Mouse (Mus musculus): ENCODE measurements around the gene Ankrd2. TPM values are rescaled to one million over a fixed set of nuclear protein-coding genes. Genes with fewer than 3 reads are reported as not detected.

Gene Ankrd2
- polyA plus RNA-seq (2012; rRNA removed), result 0.62 and 0.63 TPM in 2 replicates

- H3K27me3 ChIP-seq (ENCODE audit: control insufficient read depth, insufficient read depth, low read length), result no peaks in the 10 kb centered on the region
- TF ChIP-seq CTCF (IDR thresholded peaks at IDR 0.05; ENCODE audit: control insufficient read depth, insufficient read depth, insufficient replicate concordance, low read depth, low read length) (peak; percentile 54; the same call in 1 of the 2 replicates), POLR2A (IDR thresholded peaks at IDR 0.05; ENCODE audit: control insufficient read depth, low read depth, low read length) (no peak)
- no peak within 1 kb of the TSS for H3K27ac ChIP-seq (ENCODE audit: control insufficient read depth, insufficient read depth, low read depth, low read length)
- no peak within 1 kb of the TSS for H3K4me3 ChIP-seq (ENCODE audit: control insufficient read depth, low read depth, low read length)
- peaks cover 3% of the 10 kb centered on the region; the same call in 1 of the 2 replicates for H3K4me1 ChIP-seq (ENCODE audit: control insufficient read depth, insufficient read depth, low read length)
- H3K36me3 ChIP-seq (ENCODE audit: control insufficient read depth, insufficient read depth, low read length), result no peaks in the 10 kb centered on the region; the same call in none of the 2 replicates
Measured at GRCm38 (mm10) chr19:42035456-42036248, at the start of gene Ankrd2. Gene Ankrd2 (plus strand): TSS chr19:42036000.

GRCm38 (mm10) chr19:41987206-41987605 lies 48.6 kb upstream of the Ankrd2 start:
- Histone ChIP-seq H3K36me3 (ENCODE audit: control insufficient read depth, insufficient read depth, low read length) (peaks cover 1% of the 10 kb centered on the region; the same call in 1 of the 2 replicates), H3K27ac (ENCODE audit: control insufficient read depth, insufficient read depth, low read depth, low read length) (no peak overlapping the region), H3K4me1 (ENCODE audit: control insufficient read depth, insufficient read depth, low read length) (peaks cover 3% of the 10 kb centered on the region), H3K27me3 (ENCODE audit: control insufficient read depth, insufficient read depth, low read length) (no peaks in the 10 kb centered on the region), H3K4me3 (ENCODE audit: control insufficient read depth, low read depth, low read length) (no peak overlapping the region)
- TF ChIP-seq POLR2A (IDR thresholded peaks at IDR 0.05; ENCODE audit: control insufficient read depth, low read depth, low read length) (no peak), CTCF (IDR thresholded peaks at IDR 0.05; ENCODE audit: control insufficient read depth, insufficient read depth, insufficient replicate concordance, low read depth, low read length) (no peak)

- H3K4me3 ChIP-seq (ENCODE audit: control insufficient read depth, low read depth, low read length), result no peak overlapping the region
- no peak overlapping the region for H3K27ac ChIP-seq (ENCODE audit: control insufficient read depth, insufficient read depth, low read depth, low read length)
- peaks cover 1% of the 10 kb centered on the region; the same call in 1 of the 2 replicates for H3K36me3 ChIP-seq (ENCODE audit: control insufficient read depth, insufficient read depth, low read length)
- no peaks in the 10 kb centered on the region for H3K4me1 ChIP-seq (ENCODE audit: control insufficient read depth, insufficient read depth, low read length)
- TF ChIP-seq POLR2A (IDR thresholded peaks at IDR 0.05; ENCODE audit: control insufficient read depth, low read depth, low read length) (no peak), CTCF (IDR thresholded peaks at IDR 0.05; ENCODE audit: control insufficient read depth, insufficient read depth, insufficient replicate concordance, low read depth, low read length) (no peak)
- no peaks in the 10 kb centered on the region for H3K27me3 ChIP-seq (ENCODE audit: control insufficient read depth, insufficient read depth, low read length)
Measured at GRCm38 (mm10) chr19:41989810-41990209, 46.0 kb upstream of the Ankrd2 start.

- Histone ChIP-seq H3K4me1 (ENCODE audit: control insufficient read depth, insufficient read depth, low read length) (no peaks in the 10 kb centered on the region), H3K27ac (ENCODE audit: control insufficient read depth, insufficient read depth, low read depth, low read length) (no peak overlapping the region), H3K36me3 (ENCODE audit: control insufficient read depth, insufficient read depth, low read length) (peaks cover 1% of the 10 kb centered on the region; the same call in 1 of the 2 replicates), H3K27me3 (ENCODE audit: control insufficient read depth, insufficient read depth, low read length) (no peaks in the 10 kb centered on the region), H3K4me3 (ENCODE audit: control insufficient read depth, low read depth, low read length) (no peak overlapping the region)
- TF ChIP-seq POLR2A (IDR thresholded peaks at IDR 0.05; ENCODE audit: control insufficient read depth, low read depth, low read length), result no peak
- TF ChIP-seq CTCF (IDR thresholded peaks at IDR 0.05; ENCODE audit: control insufficient read depth, insufficient read depth, insufficient replicate concordance, low read depth, low read length), result no peak
Measured at GRCm38 (mm10) chr19:41991926-41992477, 43.8 kb upstream of the Ankrd2 start.

GRCm38 (mm10) chr19:41992971-41993370 lies 42.8 kb upstream of the Ankrd2 start:
- Histone ChIP-seq H3K4me3 (ENCODE audit: control insufficient read depth, low read depth, low read length) (no peak overlapping the region), H3K36me3 (ENCODE audit: control insufficient read depth, insufficient read depth, low read length) (no peaks in the 10 kb centered on the region), H3K27ac (ENCODE audit: control insufficient read depth, insufficient read depth, low read depth, low read length) (no peak overlapping the region), H3K4me1 (ENCODE audit: control insufficient read depth, insufficient read depth, low read length) (no peaks in the 10 kb centered on the region), H3K27me3 (ENCODE audit: control insufficient read depth, insufficient read depth, low read length) (no peaks in the 10 kb centered on the region)
- TF ChIP-seq CTCF (IDR thresholded peaks at IDR 0.05; ENCODE audit: control insufficient read depth, insufficient read depth, insufficient replicate concordance, low read depth, low read length) (no peak), POLR2A (IDR thresholded peaks at IDR 0.05; ENCODE audit: control insufficient read depth, low read depth, low read length) (no peak)

- H3K27me3 ChIP-seq (ENCODE audit: control insufficient read depth, insufficient read depth, low read length), result no peaks in the 10 kb centered on the region
- no peak for TF ChIP-seq CTCF (IDR thresholded peaks at IDR 0.05; ENCODE audit: control insufficient read depth, insufficient read depth, insufficient replicate concordance, low read depth, low read length)
- TF ChIP-seq POLR2A (IDR thresholded peaks at IDR 0.05; ENCODE audit: control insufficient read depth, low read depth, low read length), result no peak
- no peak overlapping the region for H3K4me3 ChIP-seq (ENCODE audit: control insufficient read depth, low read depth, low read length)
- H3K4me1 ChIP-seq (ENCODE audit: control insufficient read depth, insufficient read depth, low read length), result no peaks in the 10 kb centered on the region
- H3K27ac ChIP-seq (ENCODE audit: control insufficient read depth, insufficient read depth, low read depth, low read length), result no peak overlapping the region
- no peaks in the 10 kb centered on the region for H3K36me3 ChIP-seq (ENCODE audit: control insufficient read depth, insufficient read depth, low read length)
Measured at GRCm38 (mm10) chr19:41993484-41993883, 42.3 kb upstream of the Ankrd2 start.

- TF ChIP-seq CTCF (IDR thresholded peaks at IDR 0.05; ENCODE audit: control insufficient read depth, insufficient read depth, insufficient replicate concordance, low read depth, low read length) (no peak), POLR2A (IDR thresholded peaks at IDR 0.05; ENCODE audit: control insufficient read depth, low read depth, low read length) (no peak)
- Histone ChIP-seq H3K4me3 (ENCODE audit: control insufficient read depth, low read depth, low read length) (no peak overlapping the region), H3K27ac (ENCODE audit: control insufficient read depth, insufficient read depth, low read depth, low read length) (no peak overlapping the region), H3K36me3 (ENCODE audit: control insufficient read depth, insufficient read depth, low read length) (no peaks in the 10 kb centered on the region), H3K4me1 (ENCODE audit: control insufficient read depth, insufficient read depth, low read length) (no peaks in the 10 kb centered on the region), H3K27me3 (ENCODE audit: control insufficient read depth, insufficient read depth, low read length) (no peaks in the 10 kb centered on the region)
Measured at GRCm38 (mm10) chr19:41994023-41994422, 41.8 kb upstream of the Ankrd2 start.
